Mouse (Mus musculus): ENCODE measurements around the gene Gabre. TPM values are rescaled to one million over a fixed set of nuclear protein-coding genes. Genes with fewer than 3 reads are reported as not detected.

The Gabre gene
- polyA plus RNA-seq (2021; fragmentation: Nextera tagmentation), result 0.09 and 0.14 TPM in 2 replicates
- long read RNA-seq, experiment 1, result 0 reads
- long read RNA-seq, experiment 2, result 0 reads

GRCm38 (mm10) chrX:72274659-72275371 lies at the start of gene Gabre:
TSS of gene Gabre (minus strand) at chrX:72274803.

GRCm38 (mm10) chrX:72221717-72222116 lies 52.9 kb downstream of the Gabre start, which contains the start of gene Magea4:
TSS of gene Magea4 (plus strand) at chrX:72222017.

Small RNAs within 50 kb of the gene (microRNA-seq; reads per million reads assigned to microRNA genes)
- gene Mir224, result 5.8 reads per million, percentile 21 among the genes with 10 or more reads in this experiment
- not detected for gene Mir452

Other genes starting within 250 kb of the Gabre start
- gene Magea4, start 52.8 kb downstream of the Gabre start, polyA plus RNA-seq (2021; fragmentation: Nextera tagmentation), result not detected in 2 replicates
- gene Magea10, start 112.1 kb upstream of the Gabre start, polyA plus RNA-seq (2021; fragmentation: Nextera tagmentation), result not detected in 2 replicates